Mouse (Mus musculus) forebrain, postnatal 0 days (tissue): Measurements from ENCODE around the gene Fgf8. TPM values are rescaled to one million over a fixed set of nuclear protein-coding genes. Genes with fewer than 3 reads are reported as not detected.

Experiments
- ATAC-seq: fragments of 200-750 bp; cut with Nextera tagmentation; 2 replicates; pipeline ENCODE4 v1.8.0; 2017; ENCODE audit warnings: mild to moderate bottlenecking, moderate library complexity
- DNase-seq: peaks from one replicate; pipeline ENCODE4 v3.0.0-alpha.2; 2015
- H3K27ac ChIP-seq: fragments of 300-500 bp; sonication (generic); 2 replicates; pipeline ENCODE4 v1.5.1; 2014; ENCODE audit warnings: low read depth, mild to moderate bottlenecking, antibody characterized with exemption, low read length, moderate library complexity, mixed read lengths
- H3K27me3 ChIP-seq: fragments of 300-500 bp; sonication (generic); 2 replicates; pipeline ENCODE4 v1.6.1; 2014; ENCODE audit warnings: mild to moderate bottlenecking, low read length, mixed read lengths; ENCODE audit not compliant: insufficient read depth
- H3K36me3 ChIP-seq: fragments of 300-500 bp; sonication (generic); 2 replicates; pipeline ENCODE4 v1.6.1; 2014; ENCODE audit warnings: mild to moderate bottlenecking, moderate library complexity; ENCODE audit not compliant: insufficient read depth
- H3K4me1 ChIP-seq: fragments of 300-500 bp; sonication (generic); 2 replicates; pipeline ENCODE4 v1.6.1; 2014; ENCODE audit warnings: antibody characterized with exemption; ENCODE audit not compliant: insufficient read depth
- H3K4me2 ChIP-seq: fragments of 300-500 bp; sonication (generic); 2 replicates; pipeline ENCODE4 v1.6.1; 2014; ENCODE audit warnings: low read depth, mild to moderate bottlenecking, moderate library complexity
- H3K4me3 ChIP-seq: fragments of 300-500 bp; sonication (generic); 2 replicates; pipeline ENCODE4 v1.5.1; 2014; ENCODE audit warnings: low read depth, low read length, mixed read lengths
- H3K9ac ChIP-seq: fragments of 300-500 bp; sonication (generic); 2 replicates; pipeline ENCODE4 v1.6.1; 2014; ENCODE audit warnings: mild to moderate bottlenecking
- H3K9me3 ChIP-seq: fragments of 300-500 bp; sonication (generic); 2 replicates; pipeline ENCODE4 v1.6.1; 2016; ENCODE audit warnings: low read length
- CTCF ChIP-seq: sonication (generic); IDR thresholded peaks from 2 replicates; pipeline ENCODE4 v1.5.1; 2016; ENCODE audit warnings: antibody characterized with exemption, control low read depth, low read depth
- WGBS: fragments of 180-500 bp; shearing (Covaris S2); extraction: QIAGEN DNeasy Blood & Tissue Kit; methylation state at CpG from one replicate; pipeline ENCODE4 v1.1.7; 2014; 5-methylcytosine and 5-hydroxymethylcytosine counted together
- polyA plus RNA-seq: library from polyadenylated mRNA; unstranded; fragments of >200 nt; fragmentation: Nextera tagmentation; extraction: Ambion mirVana; gene quantifications from 2 replicates; pipeline ENCODE4 v1.2.1, GENCODE M21; 2015
- total RNA-seq: library from RNA; depleted of rRNA; stranded (reverse); fragments of >200 nt; gene quantifications from 2 replicates; pipeline ENCODE4 v1.2.3, GENCODE M21; 2014

Gene Fgf8
- total and polyA plus RNA-seq, 2 experiments from 2014 or later = 0.24 to 1.00 TPM

- H3K9ac ChIP-seq = peak overlapping the region; percentile 61
These were observed 6.1 kb upstream of the Fgf8 start for GRCm38 (mm10) chr19:45748691-45749242.

GRCm38 (mm10) chr19:45748206-45748605 lies 5.5 kb upstream of the Fgf8 start:
- H3K4me2 ChIP-seq = peak overlapping the region; percentile 91
- no peaks in the 10 kb centered on the region for H3K9me3 ChIP-seq
- no peak overlapping the region; the same call in 1 of the 2 replicates for H3K4me3 ChIP-seq
- no peak overlapping the region for H3K27ac ChIP-seq
- no peak overlapping the region for H3K9ac ChIP-seq
- H3K36me3 ChIP-seq = peaks cover 11% of the 10 kb centered on the region
- H3K27me3 ChIP-seq = peaks cover 29% of the 10 kb centered on the region
- no peak for DNase-seq
- TF ChIP-seq CTCF = no peak
- 0 out of 2 replicates have a peak, but pooled peaks cover 8% of the 10 kb centered on the region for H3K4me1 ChIP-seq
- no peak for ATAC-seq
- 59% methylated on average over 9 of the region's 9 CpGs for WGBS

More at GRCm38 (mm10) chr19:45748691-45749242, 6.1 kb upstream of the Fgf8 start:
- H3K4me3 ChIP-seq = peak overlapping the region; percentile 64
- TF ChIP-seq CTCF = no peak
- ATAC-seq = no peak; the same call in 1 of the 2 replicates
- H3K4me2 ChIP-seq = peak overlapping the region; percentile 91
- H3K36me3 ChIP-seq = peaks cover 14% of the 10 kb centered on the region
- 3% methylated on average over 33 of the region's 33 CpGs for WGBS
- no peaks in the 10 kb centered on the region for H3K9me3 ChIP-seq
- H3K27ac ChIP-seq = no peak overlapping the region
- DNase-seq = no peak
- 0 out of 2 replicates have a peak, but pooled peaks cover 8% of the 10 kb centered on the region for H3K4me1 ChIP-seq
- H3K27me3 ChIP-seq = peaks cover 24% of the 10 kb centered on the region

GRCm38 (mm10) chr19:45747028-45747867 lies 4.5 kb upstream of the Fgf8 start:
- ATAC-seq = no peak; the same call in 1 of the 2 replicates
- peaks cover 7% of the 10 kb centered on the region for H3K36me3 ChIP-seq
- 31% methylated on average over 11 of the region's 11 CpGs for WGBS

GRCm38 (mm10) chr19:45746153-45747020 lies 3.7 kb upstream of the Fgf8 start:
- 13% methylated on average over 29 of the region's 29 CpGs for WGBS
- Histone ChIP-seq H3K9ac (no peak overlapping the region), H3K4me2 (no peak overlapping the region), H3K27me3 (peaks cover 38% of the 10 kb centered on the region), H3K27ac (no peak overlapping the region), H3K4me3 (no peak overlapping the region), H3K36me3 (0 out of 2 replicates have a peak, but pooled peaks cover under 1% of the 10 kb centered on the region), H3K9me3 (no peaks in the 10 kb centered on the region), H3K4me1 (0 out of 2 replicates have a peak, but pooled peaks cover 8% of the 10 kb centered on the region)
- no peak for ATAC-seq
- peak; percentile 81 for TF ChIP-seq CTCF
- DNase-seq = peak; percentile 73

More at GRCm38 (mm10) chr19:45747028-45747867, 4.5 kb upstream of the Fgf8 start:
- Histone ChIP-seq H3K9ac (no peak overlapping the region), H3K9me3 (no peaks in the 10 kb centered on the region), H3K4me1 (0 out of 2 replicates have a peak, but pooled peaks cover 8% of the 10 kb centered on the region), H3K27me3 (peaks cover 31% of the 10 kb centered on the region), H3K27ac (no peak overlapping the region), H3K4me3 (no peak overlapping the region), H3K4me2 (no peak overlapping the region)
- TF ChIP-seq CTCF = peak; percentile 86
- DNase-seq = peak; percentile 89

GRCm38 (mm10) chr19:45745344-45746152 lies 2.8 kb upstream of the Fgf8 start:
- H3K4me2 ChIP-seq = no peak overlapping the region
- no peak for TF ChIP-seq CTCF
- no peak overlapping the region for H3K9ac ChIP-seq
- H3K4me1 ChIP-seq = 0 out of 2 replicates have a peak, but pooled peaks cover 8% of the 10 kb centered on the region
- 4% methylated on average over 32 of the region's 32 CpGs for WGBS
- no peak overlapping the region for H3K4me3 ChIP-seq
- DNase-seq = no peak
- H3K27ac ChIP-seq = no peak overlapping the region
- no peaks in the 10 kb centered on the region for H3K36me3 ChIP-seq
- H3K9me3 ChIP-seq = no peaks in the 10 kb centered on the region
- peaks cover 46% of the 10 kb centered on the region for H3K27me3 ChIP-seq
- ATAC-seq = no peak

GRCm38 (mm10) chr19:45743619-45744018 lies 904 bp upstream of the Fgf8 start:
- ATAC-seq (no peak), DNase-seq (no peak)
- Histone ChIP-seq H3K9ac (no peak overlapping the region), H3K27ac (no peak overlapping the region), H3K27me3 (peaks cover 61% of the 10 kb centered on the region), H3K4me1 (0 out of 2 replicates have a peak, but pooled peaks cover 6% of the 10 kb centered on the region), H3K9me3 (no peaks in the 10 kb centered on the region), H3K4me3 (no peak overlapping the region), H3K4me2 (no peak overlapping the region), H3K36me3 (no peaks in the 10 kb centered on the region)
- no peak for TF ChIP-seq CTCF
- 27% methylated on average over 7 of the region's 7 CpGs for WGBS
